Mouse (Mus musculus) kidney, embryonic 16.5 days (tissue): ENCODE measurements at regions not wholly inside any gene's neighbourhood (a gene's known extent, or its start where the extent isn't known, plus 50 kb on each side); places are given as distances from the start of the nearest gene placed in this dataset.

Experiments used
- ATAC-seq: fragments of 200-750 bp; cut with Nextera tagmentation; 2 replicates; pipeline ENCODE4 v1.8.0; 2017; ENCODE audit warnings: moderate TSS enrichment; ENCODE audit not compliant: low FRiP score, low TSS enrichment
- H3K27ac ChIP-seq: fragments of 300-500 bp; sonication (generic); 2 replicates; pipeline ENCODE4 v1.5.1; 2014; ENCODE audit warnings: low read length
- H3K27me3 ChIP-seq: fragments of 300-500 bp; sonication (generic); 2 replicates; pipeline ENCODE4 v1.6.1; 2014; ENCODE audit warnings: low read length, control low read depth, mixed read lengths; ENCODE audit not compliant: insufficient read depth
- H3K36me3 ChIP-seq: fragments of 300-500 bp; sonication (generic); 2 replicates; pipeline ENCODE4 v1.6.1; 2014; ENCODE audit warnings: low read length, control low read depth, mixed read lengths; ENCODE audit not compliant: insufficient read depth
- H3K4me1 ChIP-seq: fragments of 300-500 bp; sonication (generic); 2 replicates; pipeline ENCODE4 v1.6.1; 2014; ENCODE audit warnings: low read length, control low read depth, mixed read lengths; ENCODE audit not compliant: insufficient read depth
- H3K4me2 ChIP-seq: fragments of 300-500 bp; sonication (generic); replicated peaks from 2 replicates; pipeline ENCODE4 v1.6.1; 2014; ENCODE audit warnings: low read depth, low read length
- H3K4me3 ChIP-seq: fragments of 300-500 bp; sonication (generic); 2 replicates; pipeline ENCODE4 v1.5.1; 2014; ENCODE audit warnings: mild to moderate bottlenecking, low read length
- H3K9ac ChIP-seq: fragments of 300-500 bp; sonication (generic); replicated peaks from 2 replicates; pipeline ENCODE4 v1.6.1; 2014; ENCODE audit warnings: low read length
- H3K9me3 ChIP-seq: fragments of 300-500 bp; sonication (generic); 2 replicates; pipeline ENCODE4 v1.6.1; 2016; ENCODE audit warnings: low read length, control low read depth
- WGBS: fragments of 180-500 bp; shearing (Covaris S2); extraction: QIAGEN DNeasy Blood & Tissue Kit; methylation state at CpG from one replicate; pipeline ENCODE4 v1.1.7; 2014; 5-methylcytosine and 5-hydroxymethylcytosine counted together

DNA sequence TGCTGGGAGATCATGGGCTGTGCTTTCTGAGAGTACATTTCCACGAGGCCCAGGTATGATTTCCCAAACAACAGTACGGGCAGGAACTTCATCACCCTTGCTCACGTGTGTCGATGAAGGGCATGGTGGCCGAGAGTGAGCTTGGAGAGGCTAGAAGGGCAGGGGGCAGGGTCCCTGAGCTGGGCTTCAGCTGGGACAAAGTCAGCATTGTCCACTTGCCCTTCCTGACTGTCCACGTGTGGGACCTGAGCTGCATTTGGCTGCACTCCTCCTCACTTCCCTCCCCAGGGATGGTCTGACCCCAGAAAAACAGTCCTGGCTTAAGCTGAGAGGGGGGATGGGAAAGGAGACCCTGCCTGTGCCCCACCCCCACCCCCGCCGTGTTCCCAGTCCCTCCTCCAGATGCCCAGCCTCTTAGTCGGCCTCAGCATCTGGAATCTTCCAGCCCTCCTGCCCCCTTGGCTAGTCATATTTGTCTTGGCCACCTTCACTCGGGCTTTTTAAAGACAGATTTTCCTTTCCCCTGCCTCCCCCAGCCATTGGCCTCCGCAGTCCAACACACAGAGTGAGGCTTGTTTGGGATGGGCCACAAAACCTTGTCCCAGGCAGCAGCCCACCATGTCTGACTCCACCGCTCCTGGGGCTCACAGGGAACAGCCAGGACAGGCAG is 58.6 kb downstream of the Isg20 start:
- no peak overlapping the region for H3K4me3 ChIP-seq
- H3K9ac ChIP-seq: no peak overlapping the region
- H3K9me3 ChIP-seq: no peaks in the 10 kb centered on the region
- H3K4me1 ChIP-seq: no peaks in the 10 kb centered on the region
- ATAC-seq: no peak
- H3K4me2 ChIP-seq: no peak overlapping the region
- no peaks in the 10 kb centered on the region for H3K36me3 ChIP-seq
- 45% methylated on average over 12 of the region's 12 CpGs for WGBS
- no peak overlapping the region for H3K27ac ChIP-seq
- no peaks in the 10 kb centered on the region for H3K27me3 ChIP-seq

DNA sequence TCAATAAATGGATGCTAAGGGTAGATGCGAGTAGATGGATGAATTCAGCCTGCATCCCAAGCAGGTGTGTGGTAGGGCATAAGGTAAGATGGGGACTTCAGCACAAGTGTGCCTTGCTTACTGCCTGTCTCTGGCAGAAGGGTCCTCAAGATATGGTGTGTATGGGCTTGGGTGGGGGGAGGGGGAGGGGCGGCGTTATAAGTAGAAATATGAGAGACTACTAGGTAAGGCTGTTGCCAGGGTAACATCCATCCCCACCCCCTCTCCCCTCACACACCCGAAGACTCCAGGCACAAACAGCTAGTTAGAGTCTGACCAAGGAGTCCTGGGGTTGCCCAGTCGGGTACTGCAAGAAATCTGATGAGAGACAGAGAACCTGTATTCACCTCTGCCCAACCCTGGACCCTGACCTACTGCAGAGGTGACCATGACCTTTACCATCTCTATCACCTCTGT is 63.5 kb upstream of the Acan start:
- Histone ChIP-seq H3K27ac (no peak overlapping the region), H3K4me3 (peak overlapping the region; percentile 40), H3K4me1 (no peaks in the 10 kb centered on the region), H3K9me3 (no peaks in the 10 kb centered on the region), H3K9ac (no peak overlapping the region), H3K4me2 (peak overlapping the region; percentile 60), H3K36me3 (no peaks in the 10 kb centered on the region), H3K27me3 (peaks cover 10% of the 10 kb centered on the region)
- peak; percentile 71 for ATAC-seq
- WGBS: 47% methylated on average over 5 of the region's 5 CpGs

DNA sequence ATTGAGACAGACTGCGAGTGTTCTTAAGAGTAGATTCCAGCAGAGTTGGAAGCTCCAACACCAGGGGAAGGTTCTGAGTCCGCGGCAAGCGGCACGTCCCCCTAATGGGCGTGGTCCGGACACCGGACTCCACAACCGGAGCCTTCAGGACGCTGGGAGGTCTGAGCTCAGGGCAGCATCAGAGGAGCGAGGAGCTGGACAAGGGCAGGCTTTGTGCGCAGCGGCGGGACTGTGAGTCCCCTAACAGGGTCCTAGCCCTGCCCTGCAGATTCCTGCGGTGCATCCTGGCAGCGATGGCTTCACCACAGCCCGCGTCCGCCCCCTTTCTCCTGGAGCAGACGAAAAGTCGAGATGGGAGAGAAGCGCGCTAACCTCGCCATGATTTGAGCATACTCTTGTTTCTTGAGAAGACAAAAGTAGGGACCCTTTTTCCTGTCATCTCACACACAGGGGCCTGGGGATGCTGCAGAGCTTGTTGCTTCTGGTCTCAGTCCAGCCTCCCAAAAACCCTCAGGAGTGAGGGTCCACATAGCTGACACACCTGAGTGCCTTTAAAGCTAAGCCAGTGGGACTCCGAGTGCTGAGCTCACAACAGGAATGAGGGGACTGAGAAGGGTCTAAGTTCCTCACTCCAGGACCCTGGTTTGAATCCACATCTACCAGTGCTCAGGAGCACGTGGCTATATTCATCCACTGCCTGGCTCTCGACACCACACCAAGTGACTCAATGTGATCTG is 62.8 kb upstream of the Acan start:
- Histone ChIP-seq H3K9ac (peak overlapping the region; percentile 40; the same call in 1 of the 2 replicates), H3K4me1 (no peaks in the 10 kb centered on the region), H3K9me3 (no peaks in the 10 kb centered on the region), H3K36me3 (no peaks in the 10 kb centered on the region), H3K27ac (no peak overlapping the region), H3K27me3 (peaks cover 10% of the 10 kb centered on the region), H3K4me3 (peak overlapping the region; percentile 40), H3K4me2 (peak overlapping the region; percentile 60)
- 2% methylated on average over 27 of the region's 27 CpGs for WGBS
- peak; percentile 95 for ATAC-seq

DNA sequence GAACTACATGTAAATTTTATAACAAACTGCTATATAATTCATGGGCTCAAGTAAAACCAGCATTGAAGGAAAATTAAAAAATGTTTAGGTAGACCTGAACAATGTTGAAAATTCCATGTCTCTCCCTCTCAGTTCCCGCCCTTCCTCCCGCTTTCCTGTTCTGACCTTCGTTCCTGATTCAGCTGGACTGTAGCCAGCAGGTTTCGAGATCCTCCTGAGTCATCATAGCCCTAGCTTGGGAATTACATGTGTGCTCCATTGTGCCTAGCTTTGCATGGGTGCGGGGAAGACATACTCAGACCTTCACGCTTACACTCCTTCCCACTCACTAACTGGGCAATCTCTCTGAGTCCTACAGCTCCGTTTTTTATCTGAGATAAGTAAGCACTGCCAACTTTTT is 60.3 kb upstream of the Acan start:
- Histone ChIP-seq H3K9ac (no peak overlapping the region), H3K4me2 (no peak overlapping the region), H3K27me3 (peaks cover 10% of the 10 kb centered on the region), H3K9me3 (no peaks in the 10 kb centered on the region), H3K4me1 (no peaks in the 10 kb centered on the region), H3K36me3 (no peaks in the 10 kb centered on the region), H3K4me3 (no peak overlapping the region), H3K27ac (no peak overlapping the region)
- no peak for ATAC-seq
- WGBS: 79% methylated on average over 7 of the region's 7 CpGs

DNA sequence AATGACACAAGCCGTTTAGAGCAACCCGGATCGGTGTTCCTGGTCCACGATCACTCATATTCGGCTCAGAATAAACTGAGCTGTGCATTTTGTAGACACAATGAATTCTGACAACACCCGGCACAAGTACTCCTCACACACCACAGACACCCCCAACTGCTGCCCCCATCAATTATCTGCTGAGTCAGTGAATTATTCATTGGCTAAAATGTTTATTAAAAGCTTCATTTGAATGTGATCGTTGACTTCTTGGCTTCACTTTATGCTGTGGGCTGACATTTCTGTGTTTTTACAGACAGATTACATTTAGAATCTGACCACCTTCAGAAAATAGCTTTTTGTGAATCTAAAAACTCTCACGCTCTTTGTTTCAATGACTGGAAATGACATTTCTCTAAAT is 59.1 kb upstream of the Acan start:
- whole genome bisulfite sequencing: 80% methylated on average over 8 of the region's 8 CpGs
- H3K4me2 ChIP-seq: no peak overlapping the region

DNA sequence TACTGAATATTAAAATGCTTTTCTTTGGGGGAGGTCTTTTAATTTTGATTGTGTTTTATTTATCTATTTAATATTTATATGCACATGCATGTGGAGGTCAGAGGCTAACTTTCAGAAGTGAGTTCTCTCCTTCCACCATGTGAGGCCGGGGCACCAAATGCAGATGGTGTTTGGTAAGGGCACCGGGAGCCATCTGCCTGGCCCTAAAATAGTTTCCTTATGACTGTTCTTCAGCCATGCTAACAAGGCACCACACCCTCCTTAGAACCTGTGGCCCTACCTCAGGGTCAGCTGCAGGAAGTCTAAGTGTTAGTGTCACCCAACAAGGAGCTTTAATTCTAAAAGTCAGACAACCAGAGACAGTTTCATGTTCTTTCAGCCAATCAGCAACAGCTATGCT is 58.2 kb upstream of the Acan start:
- Histone ChIP-seq H3K9ac (no peak overlapping the region), H3K9me3 (no peaks in the 10 kb centered on the region), H3K4me1 (no peaks in the 10 kb centered on the region), H3K4me3 (no peak overlapping the region), H3K27me3 (peaks cover 5% of the 10 kb centered on the region), H3K4me2 (no peak overlapping the region), H3K27ac (no peak overlapping the region), H3K36me3 (no peaks in the 10 kb centered on the region)
- 65% methylated on average over 2 of the region's 2 CpGs for WGBS
- no peak for ATAC-seq

More for the DNA sequence above, 59.1 kb upstream of the Acan start:
- peaks cover 10% of the 10 kb centered on the region for H3K27me3 ChIP-seq
- H3K4me3 ChIP-seq: no peak overlapping the region
- H3K9me3 ChIP-seq: no peaks in the 10 kb centered on the region
- no peaks in the 10 kb centered on the region for H3K36me3 ChIP-seq
- H3K9ac ChIP-seq: no peak overlapping the region
- no peaks in the 10 kb centered on the region for H3K4me1 ChIP-seq
- no peak overlapping the region for H3K27ac ChIP-seq
- no peak for ATAC-seq

DNA sequence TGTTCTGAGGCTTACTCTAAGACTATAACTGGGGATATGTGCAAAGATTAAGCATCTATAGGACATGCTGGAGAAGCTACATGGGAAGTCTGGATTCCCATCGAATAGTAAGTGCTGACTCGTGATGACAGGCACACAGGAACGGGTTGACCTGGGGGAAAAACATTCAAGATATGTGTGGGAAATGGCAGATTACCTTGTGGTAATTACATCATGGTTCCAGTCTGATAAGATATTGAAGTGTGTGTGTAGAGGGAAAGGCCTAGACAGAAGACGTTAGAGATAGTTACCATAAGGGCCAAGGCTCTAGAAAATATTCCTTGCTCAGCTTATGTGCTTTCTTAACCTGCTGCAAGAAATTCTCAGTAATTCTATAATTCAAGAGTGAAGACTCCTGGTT is 57.5 kb upstream of the Acan start:
- no peak overlapping the region for H3K27ac ChIP-seq
- WGBS: 76% methylated on average over 4 of the region's 4 CpGs
- ATAC-seq: no peak

More for the DNA sequence above, 57.5 kb upstream of the Acan start:
- no peak overlapping the region for H3K9ac ChIP-seq
- H3K9me3 ChIP-seq: no peaks in the 10 kb centered on the region
- no peak overlapping the region for H3K4me3 ChIP-seq
- no peak overlapping the region for H3K4me2 ChIP-seq
- H3K27me3 ChIP-seq: peaks cover 5% of the 10 kb centered on the region
- H3K4me1 ChIP-seq: no peaks in the 10 kb centered on the region
- no peaks in the 10 kb centered on the region for H3K36me3 ChIP-seq
